Mouse (Mus musculus): ENCODE results near the gene Glcci1.

- TF ChIP-seq CTCF (conservative IDR thresholded peaks at IDR 0.05; ENCODE audit: low read length) (no peak), NANOG (IDR thresholded peaks at IDR 0.05; ENCODE audit: borderline replicate concordance, low read length) (no peak)
These were observed 15.3 kb downstream of the Glcci1 start for GRCm38 (mm10) chr6:8524717-8525116.
